Mouse (Mus musculus) midbrain, embryonic 12.5 days (tissue): ENCODE data around the gene Cd300lg. TPM values are rescaled to one million over a fixed set of nuclear protein-coding genes. Genes with fewer than 3 reads are reported as not detected.
A peak's percentile ranks its signal among the peaks of the same experiment; 100 is the strongest.

Experiments
- ATAC-seq: fragments of 200-750 bp; cut with Nextera tagmentation; 2 replicates; pipeline ENCODE4 v1.8.0; 2017; ENCODE audit warnings: low read depth, moderate TSS enrichment, moderate library complexity; ENCODE audit not compliant: low FRiP score
- H3K27ac ChIP-seq: fragments of 300-500 bp; sonication (generic); replicated peaks from 2 replicates; pipeline ENCODE4 v1.5.1; 2016; ENCODE audit warnings: mild to moderate bottlenecking
- H3K27me3 ChIP-seq: fragments of 300-500 bp; sonication (generic); 2 replicates; pipeline ENCODE4 v1.6.1; 2016; ENCODE audit warnings: mild to moderate bottlenecking
- H3K36me3 ChIP-seq: fragments of 300-500 bp; sonication (generic); 2 replicates; pipeline ENCODE4 v1.6.1; 2016
- H3K4me1 ChIP-seq: fragments of 300-500 bp; sonication (generic); 2 replicates; pipeline ENCODE4 v1.6.1; 2016
- H3K4me2 ChIP-seq: fragments of 300-500 bp; sonication (generic); replicated peaks from 2 replicates; pipeline ENCODE4 v1.6.1; 2016; ENCODE audit warnings: mild to moderate bottlenecking, moderate library complexity
- H3K4me3 ChIP-seq: fragments of 300-500 bp; sonication (generic); 2 replicates; pipeline ENCODE4 v1.5.1; 2016; ENCODE audit warnings: mild to moderate bottlenecking
- H3K9ac ChIP-seq: fragments of 300-500 bp; sonication (generic); replicated peaks from 2 replicates; pipeline ENCODE4 v1.6.1; 2016; ENCODE audit warnings: mild to moderate bottlenecking, moderate library complexity
- H3K9me3 ChIP-seq: fragments of 300-500 bp; sonication (generic); 2 replicates; pipeline ENCODE4 v1.6.1; 2016; ENCODE audit warnings: mild to moderate bottlenecking
- WGBS: fragments of 180-500 bp; shearing (Covaris S2); methylation state at CpG from one replicate; pipeline ENCODE4 v1.1.7; 2016; 5-methylcytosine and 5-hydroxymethylcytosine counted together
- polyA plus RNA-seq: library from polyadenylated mRNA; unstranded; fragments of >200 nt; fragmentation: Nextera tagmentation; extraction: Ambion mirVana; gene quantifications from 2 replicates; pipeline ENCODE4 v1.2.1, GENCODE M21; 2016

The Cd300lg gene
- polyA plus RNA-seq, 1 experiment from 2014 or later, result 0.19 TPM

- no peaks in the 10 kb centered on the region for H3K9me3 ChIP-seq
- peaks cover 12% of the 10 kb centered on the region; the same call in 1 of the 2 replicates for H3K36me3 ChIP-seq
- peaks cover 31% of the 10 kb centered on the region for H3K4me1 ChIP-seq
- peaks cover 6% of the 10 kb centered on the region; the same call in 1 of the 2 replicates for H3K27me3 ChIP-seq
- WGBS, result under 1% methylated on average over 42 of the region's 73 CpGs
- peak overlapping the region; percentile 83 for H3K4me2 ChIP-seq
- ATAC-seq, result peak; percentile 92
- peak overlapping the region; percentile 91 for H3K27ac ChIP-seq
- peak overlapping the region; percentile 74 for H3K9ac ChIP-seq
- H3K4me3 ChIP-seq, result peak overlapping the region; percentile 72
Observed at GRCm38 (mm10) chr11:102026694-102027360, 14.5 kb upstream of the Cd300lg start.

- peaks cover 5% of the 10 kb centered on the region; the same call in 1 of the 2 replicates for H3K36me3 ChIP-seq
- peaks cover 31% of the 10 kb centered on the region for H3K4me1 ChIP-seq
- peak overlapping the region; percentile 74 for H3K9ac ChIP-seq
- ATAC-seq, result peak; percentile 17
- peak overlapping the region; percentile 91 for H3K27ac ChIP-seq
- peaks cover 6% of the 10 kb centered on the region; the same call in 1 of the 2 replicates for H3K27me3 ChIP-seq
- WGBS, result 5% methylated on average over 12 of the region's 12 CpGs
- H3K9me3 ChIP-seq, result no peaks in the 10 kb centered on the region
- H3K4me2 ChIP-seq, result peak overlapping the region; percentile 83
- H3K4me3 ChIP-seq, result peak overlapping the region; percentile 72
Observed at GRCm38 (mm10) chr11:102027361-102028017, 13.8 kb upstream of the Cd300lg start.

- ATAC-seq, result no peak
- Histone ChIP-seq H3K4me1 (peaks cover 31% of the 10 kb centered on the region), H3K27ac (peak within 1 kb of the TSS; percentile 91), H3K9me3 (no peaks in the 10 kb centered on the region), H3K36me3 (no peaks in the 10 kb centered on the region), H3K4me2 (peak within 1 kb of the TSS; percentile 83), H3K4me3 (peak within 1 kb of the TSS; percentile 72), H3K27me3 (peaks cover 6% of the 10 kb centered on the region; the same call in 1 of the 2 replicates), H3K9ac (peak within 1 kb of the TSS; percentile 74)
- WGBS, result 74% methylated on average over 6 of the region's 6 CpGs
Observed at GRCm38 (mm10) chr11:102028087-102028816, 13.1 kb upstream of the Cd300lg start, which contains the start of gene Mpp3. TSS of gene Mpp3 (minus strand) at chr11:102028461.

- Histone ChIP-seq H3K27me3 (peaks cover 6% of the 10 kb centered on the region; the same call in 1 of the 2 replicates), H3K9me3 (no peaks in the 10 kb centered on the region), H3K4me2 (no peak overlapping the region), H3K4me1 (peaks cover 31% of the 10 kb centered on the region), H3K36me3 (no peaks in the 10 kb centered on the region), H3K9ac (no peak overlapping the region), H3K4me3 (no peak overlapping the region), H3K27ac (no peak overlapping the region)
- 87% methylated on average over 4 of the region's 4 CpGs for WGBS
- no peak for ATAC-seq
Observed at GRCm38 (mm10) chr11:102029304-102029703, 12.0 kb upstream of the Cd300lg start.

- no peak overlapping the region for H3K9ac ChIP-seq
- no peak for ATAC-seq
- no peak overlapping the region for H3K4me2 ChIP-seq
- no peaks in the 10 kb centered on the region for H3K9me3 ChIP-seq
- H3K4me3 ChIP-seq, result no peak overlapping the region
- H3K27me3 ChIP-seq, result peaks cover 6% of the 10 kb centered on the region; the same call in 1 of the 2 replicates
- no peaks in the 10 kb centered on the region for H3K36me3 ChIP-seq
- H3K27ac ChIP-seq, result no peak overlapping the region
- 40% methylated on average over 7 of the region's 7 CpGs for WGBS
- H3K4me1 ChIP-seq, result peaks cover 28% of the 10 kb centered on the region
Observed at GRCm38 (mm10) chr11:102029966-102030365, 11.3 kb upstream of the Cd300lg start.

- no peak for ATAC-seq
Observed at GRCm38 (mm10) chr11:102031149-102031548, 10.2 kb upstream of the Cd300lg start.

GRCm38 (mm10) chr11:102033055-102033591 lies 8.2 kb upstream of the Cd300lg start:
- 90% methylated on average over 12 of the region's 12 CpGs for WGBS
- no peak overlapping the region for H3K4me3 ChIP-seq
- ATAC-seq, result no peak

More at GRCm38 (mm10) chr11:102031149-102031548, 10.2 kb upstream of the Cd300lg start:
- Histone ChIP-seq H3K27ac (no peak overlapping the region), H3K9ac (no peak overlapping the region), H3K36me3 (no peaks in the 10 kb centered on the region), H3K9me3 (no peaks in the 10 kb centered on the region), H3K4me3 (no peak overlapping the region), H3K4me1 (peaks cover 16% of the 10 kb centered on the region), H3K4me2 (no peak overlapping the region), H3K27me3 (peaks cover 6% of the 10 kb centered on the region; the same call in 1 of the 2 replicates)
- WGBS, result 83% methylated on average over 7 of the region's 7 CpGs

GRCm38 (mm10) chr11:102034887-102035286 lies 6.4 kb upstream of the Cd300lg start:
- Histone ChIP-seq H3K36me3 (no peaks in the 10 kb centered on the region), H3K27ac (no peak overlapping the region), H3K9me3 (no peaks in the 10 kb centered on the region), H3K4me3 (no peak overlapping the region), H3K9ac (no peak overlapping the region), H3K27me3 (peaks cover 15% of the 10 kb centered on the region), H3K4me2 (no peak overlapping the region), H3K4me1 (peaks cover 5% of the 10 kb centered on the region)
- WGBS, result 73% methylated on average over 8 of the region's 8 CpGs
- ATAC-seq, result no peak

More at GRCm38 (mm10) chr11:102033055-102033591, 8.2 kb upstream of the Cd300lg start:
- Histone ChIP-seq H3K9ac (no peak overlapping the region), H3K27me3 (peaks cover 9% of the 10 kb centered on the region), H3K4me2 (no peak overlapping the region), H3K36me3 (no peaks in the 10 kb centered on the region), H3K9me3 (no peaks in the 10 kb centered on the region), H3K27ac (no peak overlapping the region), H3K4me1 (peaks cover 7% of the 10 kb centered on the region)

- 68% methylated on average over 5 of the region's 5 CpGs for WGBS
- no peak for ATAC-seq
- no peaks in the 10 kb centered on the region for H3K36me3 ChIP-seq
Observed at GRCm38 (mm10) chr11:102035456-102035960, 5.8 kb upstream of the Cd300lg start.

GRCm38 (mm10) chr11:102036336-102036735 lies 5.0 kb upstream of the Cd300lg start:
- WGBS, result 84% methylated on average over 7 of the region's 7 CpGs
- Histone ChIP-seq H3K9me3 (no peaks in the 10 kb centered on the region), H3K4me2 (no peak overlapping the region), H3K27me3 (peaks cover 9% of the 10 kb centered on the region; the same call in 1 of the 2 replicates), H3K4me1 (no peaks in the 10 kb centered on the region), H3K4me3 (no peak overlapping the region), H3K36me3 (no peaks in the 10 kb centered on the region), H3K27ac (no peak overlapping the region), H3K9ac (no peak overlapping the region)
- no peak for ATAC-seq

More at GRCm38 (mm10) chr11:102035456-102035960, 5.8 kb upstream of the Cd300lg start:
- no peaks in the 10 kb centered on the region for H3K9me3 ChIP-seq
- no peaks in the 10 kb centered on the region for H3K4me1 ChIP-seq
- peaks cover 15% of the 10 kb centered on the region for H3K27me3 ChIP-seq
- H3K9ac ChIP-seq, result no peak overlapping the region
- no peak overlapping the region for H3K4me3 ChIP-seq
- no peak overlapping the region for H3K27ac ChIP-seq
- no peak overlapping the region for H3K4me2 ChIP-seq

- H3K4me1 ChIP-seq, result no peaks in the 10 kb centered on the region
- no peaks in the 10 kb centered on the region for H3K9me3 ChIP-seq
- WGBS, result 88% methylated on average over 6 of the region's 6 CpGs
- peaks cover 9% of the 10 kb centered on the region; the same call in 1 of the 2 replicates for H3K27me3 ChIP-seq
- H3K36me3 ChIP-seq, result no peaks in the 10 kb centered on the region
- no peak overlapping the region for H3K4me3 ChIP-seq
- no peak overlapping the region for H3K27ac ChIP-seq
- no peak for ATAC-seq
- no peak overlapping the region for H3K4me2 ChIP-seq
- no peak overlapping the region for H3K9ac ChIP-seq
Observed at GRCm38 (mm10) chr11:102037789-102038188, 3.5 kb upstream of the Cd300lg start.
